Mouse (Mus musculus) lung, postnatal 0 days (tissue): ENCODE data around the gene Fbxw4. TPM values are rescaled to one million over a fixed set of nuclear protein-coding genes. Genes with fewer than 3 reads are reported as not detected.

ENCODE experiments used
- ATAC-seq: fragments of 200-750 bp; cut with Nextera tagmentation; 2 replicates; pipeline ENCODE4 v1.8.0; 2017; ENCODE audit warnings: moderate library complexity
- DNase-seq: peaks from one replicate; pipeline ENCODE4 v3.0.0-alpha.2; 2016; ENCODE audit warnings: low spot score
- H3K27ac ChIP-seq: fragments of 300-500 bp; sonication (generic); 2 replicates; pipeline ENCODE4 v1.5.1; 2014; ENCODE audit warnings: antibody characterized with exemption, mild to moderate bottlenecking, low read length, mixed read lengths
- H3K27me3 ChIP-seq: fragments of 300-500 bp; sonication (generic); replicated peaks from 2 replicates; pipeline ENCODE4 v1.6.1; 2014; ENCODE audit warnings: low read length, mixed read lengths; ENCODE audit not compliant: insufficient read depth
- H3K36me3 ChIP-seq: fragments of 300-500 bp; sonication (generic); 2 replicates; pipeline ENCODE4 v1.6.1; 2014; ENCODE audit warnings: low read length, mixed read lengths; ENCODE audit not compliant: insufficient read depth
- H3K4me1 ChIP-seq: fragments of 300-500 bp; sonication (generic); 2 replicates; pipeline ENCODE4 v1.6.1; 2014; ENCODE audit warnings: antibody characterized with exemption, low read depth, low read length, mixed read lengths; ENCODE audit not compliant: insufficient read depth
- H3K4me2 ChIP-seq: fragments of 300-500 bp; sonication (generic); replicated peaks from 2 replicates; pipeline ENCODE4 v1.6.1; 2014; ENCODE audit warnings: low read depth, mild to moderate bottlenecking, low read length, moderate library complexity, mixed read lengths
- H3K4me3 ChIP-seq: fragments of 300-500 bp; sonication (generic); 2 replicates; pipeline ENCODE4 v1.5.1; 2014; ENCODE audit warnings: low read depth, low read length
- H3K9ac ChIP-seq: fragments of 300-500 bp; sonication (generic); replicated peaks from 2 replicates; pipeline ENCODE4 v1.6.1; 2014; ENCODE audit warnings: low read depth, mild to moderate bottlenecking
- H3K9me3 ChIP-seq: fragments of 300-500 bp; sonication (generic); 2 replicates; pipeline ENCODE4 v1.6.1; 2016; ENCODE audit warnings: low read length, mixed read lengths
- CTCF ChIP-seq: IDR thresholded peaks from 2 replicates; pipeline ENCODE4 v1.5.1; 2016; ENCODE audit warnings: antibody characterized with exemption, mild to moderate bottlenecking
- EP300 ChIP-seq: IDR thresholded peaks from 2 replicates; pipeline ENCODE4 v1.6.1; 2016; ENCODE audit warnings: antibody characterized with exemption, mild to moderate bottlenecking, control low read depth
- WGBS: fragments of 180-500 bp; shearing (Covaris S2); extraction: QIAGEN DNeasy Blood & Tissue Kit; methylation state at CpG from one replicate; pipeline ENCODE4 v1.1.7; 2014; 5-methylcytosine and 5-hydroxymethylcytosine counted together
- polyA plus RNA-seq: library from polyadenylated mRNA; unstranded; fragments of >200 nt; fragmentation: Nextera tagmentation; extraction: Ambion mirVana; gene quantifications from 2 replicates; pipeline ENCODE4 v1.2.1, GENCODE M21; 2015

Fbxw4 gene
- polyA plus RNA-seq, 1 experiment from 2014 or later: 2.9 TPM

GRCm38 (mm10) chr19:45597106-45597505 is 63.0 kb downstream of the Fbxw4 start:
- Histone ChIP-seq H3K9ac (no peak overlapping the region), H3K36me3 (no peaks in the 10 kb centered on the region), H3K4me3 (no peak overlapping the region), H3K27me3 (no peaks in the 10 kb centered on the region), H3K9me3 (no peaks in the 10 kb centered on the region), H3K27ac (no peak overlapping the region), H3K4me1 (peaks cover under 1% of the 10 kb centered on the region; the same call in 1 of the 2 replicates), H3K4me2 (no peak overlapping the region)
- WGBS: 85% methylated on average over 4 of the region's 4 CpGs
- no peak for TF ChIP-seq EP300
- TF ChIP-seq CTCF: no peak
- ATAC-seq (no peak), DNase-seq (no peak)

DNA sequence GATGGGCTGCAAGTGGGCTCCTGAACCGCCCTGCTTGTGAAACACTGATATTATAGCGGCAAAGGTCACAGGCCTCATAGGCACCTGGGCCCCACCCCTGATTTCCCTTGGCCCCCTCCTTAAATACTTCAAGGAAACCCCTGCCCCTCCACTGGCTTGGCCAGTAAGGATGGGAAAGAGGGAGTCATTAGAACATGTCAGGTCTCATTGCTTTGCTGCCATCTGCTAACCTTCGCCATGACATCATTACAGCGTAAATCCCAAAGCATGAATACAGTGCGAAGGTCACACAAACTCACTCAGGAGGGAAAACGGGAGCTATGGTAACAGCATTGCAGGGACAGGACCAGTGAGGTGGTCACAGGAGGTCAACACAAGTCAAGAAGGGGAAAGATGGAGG is 63.7 kb downstream of the Fbxw4 start:
- no peak for DNase-seq
- 91% methylated on average over 6 of the region's 6 CpGs for WGBS
- H3K4me2 ChIP-seq: no peak overlapping the region
- no peaks in the 10 kb centered on the region for H3K9me3 ChIP-seq
- no peaks in the 10 kb centered on the region for H3K36me3 ChIP-seq
- ATAC-seq: no peak
- H3K4me1 ChIP-seq: peaks cover 4% of the 10 kb centered on the region; the same call in 1 of the 2 replicates
- H3K27ac ChIP-seq: no peak overlapping the region
- H3K9ac ChIP-seq: no peak overlapping the region
- H3K4me3 ChIP-seq: no peak overlapping the region
- no peaks in the 10 kb centered on the region for H3K27me3 ChIP-seq
- TF ChIP-seq EP300 (no peak), CTCF (no peak)

DNA sequence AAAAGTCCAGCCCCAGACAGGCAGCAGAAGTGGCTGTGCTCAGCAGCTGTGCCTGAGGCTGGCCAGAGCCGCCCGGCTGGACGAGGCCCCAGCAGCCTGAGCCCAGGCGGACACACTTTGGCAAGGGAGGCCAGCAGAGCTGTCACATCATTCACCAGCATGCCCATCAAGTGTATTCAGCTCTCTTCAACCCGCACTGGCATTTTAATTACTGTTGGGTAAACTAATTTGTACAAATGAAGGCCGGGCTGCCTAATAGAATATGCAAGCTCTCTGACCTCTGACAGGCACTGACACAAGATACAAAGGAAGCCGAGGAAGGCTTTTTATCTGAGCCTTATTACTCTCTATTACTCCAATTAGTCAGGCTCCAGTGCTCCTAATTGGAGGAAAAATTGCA is 64.1 kb downstream of the Fbxw4 start:
- DNase-seq: no peak
- no peak for ATAC-seq
- Histone ChIP-seq H3K4me3 (no peak overlapping the region), H3K27me3 (no peaks in the 10 kb centered on the region), H3K4me1 (peaks cover 4% of the 10 kb centered on the region; the same call in 1 of the 2 replicates), H3K36me3 (no peaks in the 10 kb centered on the region), H3K27ac (no peak overlapping the region), H3K9me3 (no peaks in the 10 kb centered on the region), H3K4me2 (no peak overlapping the region), H3K9ac (no peak overlapping the region)
- no peak for TF ChIP-seq CTCF
- TF ChIP-seq EP300: no peak
- WGBS: 59% methylated on average over 7 of the region's 7 CpGs

DNA sequence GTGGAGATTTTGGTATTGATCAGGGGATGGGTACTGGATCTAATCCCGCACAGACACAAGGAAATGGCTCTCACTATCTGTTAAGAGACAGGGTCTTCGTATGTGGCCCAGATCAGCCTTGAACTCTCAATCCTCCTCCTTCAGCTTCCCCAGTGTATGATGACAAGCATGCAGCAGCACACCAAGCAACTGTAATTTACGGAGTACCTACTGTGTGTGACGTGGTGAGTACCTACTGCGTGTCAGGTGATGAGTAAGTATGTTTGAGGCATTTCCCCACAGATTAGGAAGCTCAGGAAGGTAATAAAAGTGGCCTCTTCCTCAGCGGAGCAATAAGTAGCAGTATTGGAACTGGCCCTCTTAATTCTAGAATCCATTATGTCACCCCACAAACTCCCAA is 64.6 kb downstream of the Fbxw4 start:
- no peaks in the 10 kb centered on the region for H3K36me3 ChIP-seq
- H3K27me3 ChIP-seq: no peaks in the 10 kb centered on the region
- ATAC-seq (no peak), DNase-seq (no peak)
- WGBS: 94% methylated on average over 6 of the region's 6 CpGs
- no peak overlapping the region for H3K9ac ChIP-seq
- H3K4me1 ChIP-seq: peaks cover 4% of the 10 kb centered on the region; the same call in 1 of the 2 replicates
- no peaks in the 10 kb centered on the region for H3K9me3 ChIP-seq
- H3K4me3 ChIP-seq: no peak overlapping the region
- no peak overlapping the region for H3K27ac ChIP-seq
- TF ChIP-seq CTCF: no peak
- no peak for TF ChIP-seq EP300
- H3K4me2 ChIP-seq: no peak overlapping the region

DNA sequence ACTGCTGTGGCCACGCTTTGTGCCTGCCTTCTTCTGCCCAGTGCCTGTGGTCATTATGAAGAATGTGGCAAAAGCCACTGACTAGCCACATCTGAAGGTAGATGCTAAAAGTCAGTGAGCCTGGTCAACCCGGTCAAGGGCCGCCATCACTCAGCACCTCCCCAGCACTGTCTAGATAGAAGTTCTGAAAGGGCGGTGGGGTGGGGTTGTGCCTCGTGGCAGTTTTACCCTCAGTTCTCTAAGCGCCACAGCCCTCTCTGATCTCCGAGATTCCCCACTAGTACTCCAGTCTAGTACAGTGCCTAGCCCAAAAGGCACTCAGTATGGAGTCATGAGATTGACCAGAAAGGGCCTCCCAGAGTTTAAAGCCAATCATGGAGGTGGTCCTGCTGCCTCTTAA is 66.0 kb downstream of the Fbxw4 start:
- H3K9me3 ChIP-seq: no peaks in the 10 kb centered on the region
- no peak overlapping the region for H3K4me3 ChIP-seq
- H3K27me3 ChIP-seq: no peaks in the 10 kb centered on the region
- no peak overlapping the region for H3K27ac ChIP-seq
- ATAC-seq (no peak), DNase-seq (no peak)
- H3K9ac ChIP-seq: no peak overlapping the region
- no peak overlapping the region for H3K4me2 ChIP-seq
- 94% methylated on average over 7 of the region's 7 CpGs for WGBS
- H3K4me1 ChIP-seq: peaks cover 4% of the 10 kb centered on the region; the same call in 1 of the 2 replicates
- TF ChIP-seq EP300 (no peak), CTCF (no peak)
- H3K36me3 ChIP-seq: no peaks in the 10 kb centered on the region

- H3K9ac ChIP-seq: no peak overlapping the region
- ATAC-seq: no peak
- 89% methylated on average over 9 of the region's 9 CpGs for WGBS
These were observed 67.2 kb downstream of the Fbxw4 start for GRCm38 (mm10) chr19:45592916-45593315.

GRCm38 (mm10) chr19:45591704-45592103 is 68.4 kb downstream of the Fbxw4 start:
- no peak overlapping the region; the same call in 1 of the 2 replicates for H3K4me2 ChIP-seq

More at GRCm38 (mm10) chr19:45592916-45593315, 67.2 kb downstream of the Fbxw4 start:
- TF ChIP-seq EP300 (no peak), CTCF (no peak)
- Histone ChIP-seq H3K27ac (no peak overlapping the region), H3K4me3 (no peak overlapping the region), H3K36me3 (no peaks in the 10 kb centered on the region), H3K27me3 (no peaks in the 10 kb centered on the region), H3K4me1 (peaks cover 4% of the 10 kb centered on the region; the same call in 1 of the 2 replicates), H3K9me3 (no peaks in the 10 kb centered on the region), H3K4me2 (no peak overlapping the region)
- no peak for DNase-seq

More at GRCm38 (mm10) chr19:45591704-45592103, 68.4 kb downstream of the Fbxw4 start:
- TF ChIP-seq EP300 (no peak), CTCF (no peak)
- ATAC-seq: peak; percentile 43; the same call in 1 of the 2 replicates
- peak; percentile 73 for DNase-seq
- Histone ChIP-seq H3K9ac (no peak overlapping the region), H3K4me3 (no peak overlapping the region), H3K4me1 (peaks cover 4% of the 10 kb centered on the region; the same call in 1 of the 2 replicates), H3K27ac (no peak overlapping the region), H3K36me3 (no peaks in the 10 kb centered on the region), H3K27me3 (no peaks in the 10 kb centered on the region), H3K9me3 (no peaks in the 10 kb centered on the region)
- WGBS: 31% methylated on average over 7 of the region's 7 CpGs
